19 mouse cellular contexts compared by ENCODE assay signal in genomic region chr12:96419104-96419503, GRCm38 (mm10).
"Had no signal": no experiment of that assay in that cellular context is flagged by ENCODE, and none has a peak within 500 bp of the region (broad histone marks: within the 10 kb centered on the region; RNA-seq: fewer than 3 reads in every experiment).

No protein-coding gene starts in this region.

- ATAC-seq: intestine, embryonic 15.5 days; liver, embryonic 12.5 days; midbrain, embryonic 15.5 days had no signal

- H3K36me3 ChIP-seq: intestine, embryonic 15.5 days; limb, embryonic 15.5 days; liver, embryonic 12.5 days; liver, embryonic 15.5 days; midbrain, embryonic 12.5 days; midbrain, embryonic 15.5 days; neural tube, embryonic 13.5 days; stomach, embryonic 15.5 days had no signal

- H3K4me2 ChIP-seq: intestine, embryonic 15.5 days; limb, embryonic 15.5 days; liver, embryonic 12.5 days; liver, embryonic 15.5 days; midbrain, embryonic 12.5 days; midbrain, embryonic 15.5 days; neural tube, embryonic 13.5 days; stomach, embryonic 15.5 days had no signal

- H3K9me3 ChIP-seq: intestine, embryonic 15.5 days; limb, embryonic 15.5 days; liver, embryonic 12.5 days; liver, embryonic 15.5 days; midbrain, embryonic 12.5 days; midbrain, embryonic 15.5 days; neural tube, embryonic 13.5 days; stomach, embryonic 15.5 days had no signal

- H3K27ac ChIP-seq: intestine, embryonic 15.5 days; layer of hippocampus, adult 2 months; limb, embryonic 15.5 days; liver, embryonic 12.5 days; liver, embryonic 15.5 days; macrophage; midbrain, embryonic 12.5 days; midbrain, embryonic 15.5 days; neural tube, embryonic 13.5 days; stomach, embryonic 15.5 days had no signal

- H3K9ac ChIP-seq: intestine, embryonic 15.5 days; limb, embryonic 15.5 days; liver, embryonic 12.5 days; liver, embryonic 15.5 days; midbrain, embryonic 12.5 days; midbrain, embryonic 15.5 days; neural tube, embryonic 13.5 days; stomach, embryonic 15.5 days had no signal

- H3K27me3 ChIP-seq: intestine, embryonic 15.5 days; limb, embryonic 15.5 days; liver, embryonic 12.5 days; liver, embryonic 15.5 days; midbrain, embryonic 12.5 days; midbrain, embryonic 15.5 days; neural tube, embryonic 13.5 days; stomach, embryonic 15.5 days had no signal

- DNase-seq: kidney, adult 11 months; kidney, adult 8-10 months; kidney, postnatal 25 days; layer of hippocampus, adult 9-11 months; retina, postnatal 1 day; right cerebral cortex, postnatal 25 days; spleen, adult 18-20 months; thymus, postnatal 25 days had no signal

- H3K4me3 ChIP-seq: intestine, embryonic 15.5 days; layer of hippocampus, adult 2 months; limb, embryonic 15.5 days; liver, embryonic 12.5 days; liver, embryonic 15.5 days; midbrain, embryonic 12.5 days; midbrain, embryonic 15.5 days; myocyte; neural tube, embryonic 13.5 days; stomach, embryonic 15.5 days had no signal

- H3K4me1 ChIP-seq: intestine, embryonic 15.5 days; limb, embryonic 15.5 days; liver, embryonic 12.5 days; liver, embryonic 15.5 days; midbrain, embryonic 12.5 days; midbrain, embryonic 15.5 days; neural tube, embryonic 13.5 days; stomach, embryonic 15.5 days had no signal
